Mouse (Mus musculus) skeletal muscle tissue, postnatal 0 days (tissue): ENCODE results near the gene Slc22a18. TPM values are rescaled to one million over a fixed set of nuclear protein-coding genes. Genes with fewer than 3 reads are reported as not detected.

Source experiments
- polyA plus RNA-seq: library from polyadenylated mRNA; unstranded; fragments of >200 nt; fragmentation: Nextera tagmentation; extraction: Ambion mirVana; gene quantifications from 2 replicates; pipeline ENCODE4 v1.2.1, GENCODE M21; 2015

Slc22a18 gene
- polyA plus RNA-seq: 0.40 and 0.61 TPM in 2 replicates

GRCm38 (mm10) chr7:143473347-143474101 lies at the start of gene Slc22a18:
Slc22a18 (plus strand) TSS chr7:143473736.

GRCm38 (mm10) chr7:143460874-143461273 lies 12.7 kb upstream of the Slc22a18 start, which contains the start of gene Cdkn1c:
Cdkn1c (minus strand) TSS chr7:143461050.

GRCm38 (mm10) chr7:143502418-143503200 lies 29.1 kb downstream of the Slc22a18 start, which contains the start of gene Phlda2:
Phlda2 (minus strand) TSS chr7:143503150.

Other genes with a start within 250 kb of the Slc22a18 start
- 1,642 and 2,135 TPM in 2 replicates for gene Cdkn1c, start 12.7 kb upstream of the Slc22a18 start, polyA plus RNA-seq
- gene Phlda2, start 29.4 kb downstream of the Slc22a18 start, polyA plus RNA-seq: not detected in 2 replicates
- 149 and 163 TPM in 2 replicates for gene Nap1l4, start 75.4 kb downstream of the Slc22a18 start, polyA plus RNA-seq
- 26.2 and 32.1 TPM in 2 replicates for gene Cars, start 126.4 kb downstream of the Slc22a18 start, polyA plus RNA-seq
- 0.32 and 0.37 TPM in 2 replicates for gene Tnfrsf26, start 155.0 kb downstream of the Slc22a18 start, polyA plus RNA-seq
- gene Tnfrsf22, start 175.9 kb downstream of the Slc22a18 start, polyA plus RNA-seq: 6.7 and 7.8 TPM in 2 replicates
- 6.8 and 6.9 TPM in 2 replicates for gene Tnfrsf23, start 212.1 kb downstream of the Slc22a18 start, polyA plus RNA-seq